Mouse (Mus musculus) midbrain, embryonic 14.5 days (tissue): ENCODE results near the gene Commd1. TPM values are rescaled to one million over a fixed set of nuclear protein-coding genes. Genes with fewer than 3 reads are reported as not detected.

Experiments used
- ATAC-seq: fragments of 200-750 bp; cut with Nextera tagmentation; 2 replicates; pipeline ENCODE4 v1.8.0; 2017; ENCODE audit warnings: moderate number of reproducible peaks, moderate library complexity; ENCODE audit not compliant: low FRiP score, low TSS enrichment
- DNase-seq: peaks from one replicate; pipeline ENCODE4 v3.0.0-alpha.2; 2015
- H3K27ac ChIP-seq: fragments of 300-500 bp; sonication (generic); replicated peaks from 2 replicates; pipeline ENCODE4 v1.5.1; 2014; ENCODE audit warnings: mild to moderate bottlenecking, low read depth, low read length, moderate library complexity
- H3K27me3 ChIP-seq: fragments of 300-500 bp; sonication (generic); 2 replicates; pipeline ENCODE4 v1.6.1; 2014; ENCODE audit warnings: low read length, control low read depth, mixed read lengths; ENCODE audit not compliant: control insufficient read depth, insufficient read depth
- H3K36me3 ChIP-seq: fragments of 300-500 bp; sonication (generic); 2 replicates; pipeline ENCODE4 v1.6.1; 2014; ENCODE audit warnings: low read length, control low read depth; ENCODE audit not compliant: control insufficient read depth, insufficient read depth
- H3K4me1 ChIP-seq: fragments of 300-500 bp; sonication (generic); 2 replicates; pipeline ENCODE4 v1.6.1; 2014; ENCODE audit warnings: mild to moderate bottlenecking, antibody characterized with exemption, low read length, control low read depth; ENCODE audit not compliant: control insufficient read depth, insufficient read depth
- H3K4me2 ChIP-seq: fragments of 300-500 bp; sonication (generic); 2 replicates; pipeline ENCODE4 v1.6.1; 2014; ENCODE audit warnings: mild to moderate bottlenecking, low read length, moderate library complexity
- H3K4me3 ChIP-seq: fragments of 300-500 bp; sonication (generic); replicated peaks from 2 replicates; pipeline ENCODE4 v1.5.1; 2014; ENCODE audit warnings: low read depth, low read length
- H3K9ac ChIP-seq: fragments of 300-500 bp; sonication (generic); replicated peaks from 2 replicates; pipeline ENCODE4 v1.6.1; 2014; ENCODE audit warnings: mild to moderate bottlenecking, low read length, moderate library complexity
- H3K9me3 ChIP-seq: fragments of 300-500 bp; sonication (generic); 2 replicates; pipeline ENCODE4 v1.6.1; 2016; ENCODE audit warnings: low read length, control low read depth, mixed read lengths; ENCODE audit not compliant: control insufficient read depth
- WGBS: fragments of 180-500 bp; shearing (Covaris S2); extraction: QIAGEN DNeasy Blood & Tissue Kit; methylation state at CpG from one replicate; pipeline ENCODE4 v1.1.7; 2014; 5-methylcytosine and 5-hydroxymethylcytosine counted together
- polyA plus RNA-seq: library from polyadenylated mRNA; unstranded; fragments of >200 nt; fragmentation: Nextera tagmentation; extraction: Ambion mirVana; gene quantifications from 2 replicates; pipeline ENCODE4 v1.2.1, GENCODE M21; 2014

Commd1 gene
- polyA plus RNA-seq, 1 experiment from 2014 or later, result 270 TPM

DNA sequence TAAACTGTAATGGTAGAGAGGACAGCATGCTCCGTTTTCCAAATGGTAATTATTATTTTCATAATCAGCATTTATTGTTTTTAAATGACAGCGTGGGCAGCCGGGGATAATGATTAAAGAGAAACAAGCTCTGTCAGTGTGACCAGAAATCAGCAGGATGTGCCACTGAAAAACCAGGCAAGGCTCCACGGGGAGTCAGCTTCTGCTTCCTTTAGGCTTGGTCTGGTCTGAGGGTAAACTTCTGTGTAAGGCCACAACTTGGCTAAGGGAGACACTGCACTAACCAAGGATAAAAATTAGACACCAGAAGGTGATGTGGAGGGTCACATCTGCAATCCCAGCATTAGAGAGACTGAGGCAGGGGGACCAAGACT is 109.9 kb downstream of the Commd1 start:
- Histone ChIP-seq H3K27ac (no peak overlapping the region), H3K36me3 (no peaks in the 10 kb centered on the region), H3K4me3 (no peak overlapping the region), H3K4me2 (no peak overlapping the region), H3K4me1 (peaks cover 23% of the 10 kb centered on the region), H3K9ac (no peak overlapping the region), H3K27me3 (no peaks in the 10 kb centered on the region), H3K9me3 (no peaks in the 10 kb centered on the region)
- ATAC-seq, result no peak
- WGBS, result 61% methylated on average over 4 of the region's 4 CpGs
- no peak for DNase-seq

DNA sequence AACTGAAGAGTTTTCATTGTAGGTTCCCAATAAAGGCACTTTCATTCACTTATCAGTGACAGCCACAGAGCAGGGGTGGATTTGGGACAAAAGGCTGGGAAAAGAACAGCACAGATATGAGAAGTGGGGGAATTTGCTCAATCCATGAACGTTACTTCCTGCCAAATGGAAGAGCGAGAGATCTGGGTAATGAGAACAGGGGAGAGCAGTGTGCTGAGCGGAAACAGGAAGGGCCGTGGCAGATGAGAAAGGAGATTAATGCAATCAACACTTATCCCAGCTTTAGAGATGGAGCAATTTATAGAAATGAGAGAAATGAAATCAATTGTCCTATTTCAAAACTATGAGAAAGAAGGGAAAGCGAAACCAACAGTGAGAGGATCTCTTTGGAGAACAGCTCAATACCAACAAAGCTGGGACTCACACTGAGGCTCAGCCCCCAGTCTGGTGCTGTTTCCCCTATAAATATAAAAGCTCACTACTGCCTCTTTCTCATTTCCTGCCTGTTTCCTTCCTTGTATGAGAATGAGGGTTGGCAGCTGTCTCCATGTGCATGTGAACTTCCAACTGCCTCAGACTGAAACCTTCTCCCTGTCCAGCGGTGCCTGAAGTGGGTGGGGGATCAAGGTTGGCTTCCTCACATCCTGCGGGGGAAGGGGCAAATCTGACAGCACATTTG is 110.4 kb downstream of the Commd1 start:
- no peak overlapping the region for H3K27ac ChIP-seq
- no peak overlapping the region for H3K4me3 ChIP-seq
- DNase-seq (no peak), ATAC-seq (no peak)
- H3K9me3 ChIP-seq, result no peaks in the 10 kb centered on the region
- H3K36me3 ChIP-seq, result no peaks in the 10 kb centered on the region
- WGBS, result 68% methylated on average over 7 of the region's 7 CpGs
- no peaks in the 10 kb centered on the region for H3K27me3 ChIP-seq
- H3K4me2 ChIP-seq, result no peak overlapping the region
- no peak overlapping the region for H3K9ac ChIP-seq
- H3K4me1 ChIP-seq, result peaks cover 23% of the 10 kb centered on the region

- 88% methylated on average over 8 of the region's 8 CpGs for WGBS
- Histone ChIP-seq H3K9ac (no peak overlapping the region), H3K36me3 (no peaks in the 10 kb centered on the region), H3K9me3 (no peaks in the 10 kb centered on the region), H3K27ac (no peak overlapping the region), H3K4me2 (no peak overlapping the region), H3K4me3 (no peak overlapping the region), H3K27me3 (0 out of 2 replicates have a peak, but pooled peaks cover under 1% of the 10 kb centered on the region), H3K4me1 (peaks cover 4% of the 10 kb centered on the region; the same call in 1 of the 2 replicates)
- no peak for DNase-seq
- ATAC-seq, result no peak
Observed at GRCm38 (mm10) chr11:22868582-22868981, 113.6 kb downstream of the Commd1 start.

GRCm38 (mm10) chr11:22867691-22868090 is 114.5 kb downstream of the Commd1 start:
- H3K36me3 ChIP-seq, result no peaks in the 10 kb centered on the region
- H3K27ac ChIP-seq, result no peak overlapping the region
- WGBS, result 84% methylated on average over 5 of the region's 5 CpGs
- DNase-seq (no peak), ATAC-seq (no peak)
- H3K4me1 ChIP-seq, result peaks cover 4% of the 10 kb centered on the region; the same call in 1 of the 2 replicates
- H3K27me3 ChIP-seq, result 0 out of 2 replicates have a peak, but pooled peaks cover 8% of the 10 kb centered on the region
- no peak overlapping the region for H3K9ac ChIP-seq
- no peak overlapping the region for H3K4me3 ChIP-seq
- no peaks in the 10 kb centered on the region for H3K9me3 ChIP-seq
- H3K4me2 ChIP-seq, result no peak overlapping the region

DNA sequence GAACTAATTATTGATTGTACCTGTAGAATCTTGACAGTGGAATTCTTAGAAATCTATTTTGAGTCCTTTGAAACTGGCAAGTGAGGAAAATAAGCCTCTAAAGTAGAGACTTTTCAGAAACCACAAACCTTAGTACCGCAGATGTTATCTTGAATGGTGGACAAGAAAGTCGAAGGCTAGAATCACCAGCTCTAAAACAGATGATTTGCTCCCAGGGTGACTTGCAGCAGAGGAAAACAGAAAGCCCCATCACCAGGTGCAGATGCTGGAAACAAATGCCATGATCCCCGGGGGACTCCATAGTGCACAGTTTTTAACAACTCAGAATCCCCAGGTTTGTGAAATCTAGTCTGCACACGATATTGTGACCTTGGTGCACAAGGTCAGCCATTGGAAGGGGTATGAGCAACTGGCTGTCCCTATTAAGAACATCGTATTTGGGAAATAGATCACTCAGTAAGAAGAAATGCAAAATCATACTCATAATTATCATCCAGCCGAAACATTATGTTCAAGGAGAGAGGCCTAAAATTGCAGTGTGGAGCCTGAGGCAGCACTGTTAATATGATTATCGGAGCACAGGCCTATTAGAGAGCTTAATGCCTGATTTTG is 116.4 kb downstream of the Commd1 start:
- Histone ChIP-seq H3K4me1 (no peaks in the 10 kb centered on the region), H3K36me3 (no peaks in the 10 kb centered on the region), H3K4me3 (no peak overlapping the region), H3K27me3 (peaks cover 26% of the 10 kb centered on the region), H3K9me3 (no peaks in the 10 kb centered on the region), H3K27ac (no peak overlapping the region), H3K4me2 (no peak overlapping the region), H3K9ac (no peak overlapping the region)
- 87% methylated on average over 7 of the region's 7 CpGs for WGBS
- no peak for ATAC-seq
- no peak for DNase-seq

DNA sequence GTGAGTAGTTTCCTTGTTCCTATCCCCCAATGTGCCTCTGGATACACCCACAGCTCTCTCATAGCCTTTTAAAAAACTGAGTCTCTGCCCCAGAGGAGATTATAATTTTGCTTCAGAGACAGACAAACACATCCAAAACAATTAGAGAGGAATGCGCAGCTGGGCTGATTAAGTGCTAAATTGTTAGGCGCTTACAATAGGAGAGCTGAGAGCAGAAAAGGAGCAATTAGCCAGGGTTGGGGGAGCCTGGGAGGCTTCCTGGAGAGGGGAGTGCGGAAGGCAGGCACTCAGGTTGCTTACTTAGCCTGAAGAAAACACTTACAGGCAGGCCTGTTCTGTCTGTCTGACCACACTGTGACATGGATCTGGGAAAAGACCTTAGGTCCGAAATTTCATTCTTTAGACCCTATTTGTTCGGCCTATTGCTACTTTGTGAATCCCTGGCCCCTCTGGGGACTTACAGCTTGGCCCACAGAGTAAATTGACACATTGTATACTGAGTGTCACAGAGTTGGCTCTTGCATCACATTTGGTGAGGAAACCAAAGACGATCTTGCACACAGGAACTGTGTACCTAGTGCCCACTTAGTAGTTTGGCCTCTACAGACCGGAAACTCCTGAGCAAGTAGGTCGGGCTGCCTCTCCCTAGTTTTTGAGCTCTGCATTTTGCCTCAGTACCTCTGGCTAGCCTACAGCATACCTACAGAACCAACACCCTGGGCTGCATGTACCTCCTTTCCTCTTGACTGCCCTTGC is 117.7 kb downstream of the Commd1 start:
- H3K4me3 ChIP-seq, result no peak overlapping the region
- no peak overlapping the region for H3K4me2 ChIP-seq
- no peak overlapping the region for H3K27ac ChIP-seq
- H3K9me3 ChIP-seq, result no peaks in the 10 kb centered on the region
- peaks cover 8% of the 10 kb centered on the region for H3K4me1 ChIP-seq
- peaks cover 38% of the 10 kb centered on the region for H3K27me3 ChIP-seq
- no peak overlapping the region for H3K9ac ChIP-seq
- WGBS, result 49% methylated on average over 8 of the region's 8 CpGs
- DNase-seq (no peak), ATAC-seq (no peak)
- H3K36me3 ChIP-seq, result no peaks in the 10 kb centered on the region

DNA sequence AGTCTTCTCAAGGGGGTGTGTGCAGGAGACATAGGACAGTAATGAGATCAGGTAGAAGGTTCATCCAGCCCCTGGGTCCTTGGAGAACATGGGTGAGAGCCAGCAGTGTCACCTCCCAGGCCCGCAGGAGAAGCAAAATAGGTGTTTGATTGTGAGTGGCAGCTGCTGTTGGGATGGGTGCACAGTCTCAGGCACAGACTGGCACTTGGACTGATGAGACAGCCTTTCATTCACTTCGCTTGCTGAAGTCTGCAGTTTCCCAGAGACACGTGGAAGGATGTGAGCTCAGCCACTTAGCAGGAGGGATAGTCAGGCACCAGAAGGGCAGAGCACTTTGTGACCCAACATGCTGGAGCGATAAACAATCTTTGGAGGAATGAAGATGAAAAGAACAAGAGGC is 118.6 kb downstream of the Commd1 start:
- H3K4me3 ChIP-seq, result no peak overlapping the region
- H3K4me2 ChIP-seq, result no peak overlapping the region
- no peaks in the 10 kb centered on the region for H3K36me3 ChIP-seq
- H3K4me1 ChIP-seq, result peaks cover 14% of the 10 kb centered on the region
- H3K27ac ChIP-seq, result no peak overlapping the region
- whole genome bisulfite sequencing, result 55% methylated on average over 4 of the region's 4 CpGs
- H3K9me3 ChIP-seq, result no peaks in the 10 kb centered on the region
- ATAC-seq (no peak), DNase-seq (no peak)
- H3K9ac ChIP-seq, result no peak overlapping the region
- peaks cover 47% of the 10 kb centered on the region for H3K27me3 ChIP-seq

DNA sequence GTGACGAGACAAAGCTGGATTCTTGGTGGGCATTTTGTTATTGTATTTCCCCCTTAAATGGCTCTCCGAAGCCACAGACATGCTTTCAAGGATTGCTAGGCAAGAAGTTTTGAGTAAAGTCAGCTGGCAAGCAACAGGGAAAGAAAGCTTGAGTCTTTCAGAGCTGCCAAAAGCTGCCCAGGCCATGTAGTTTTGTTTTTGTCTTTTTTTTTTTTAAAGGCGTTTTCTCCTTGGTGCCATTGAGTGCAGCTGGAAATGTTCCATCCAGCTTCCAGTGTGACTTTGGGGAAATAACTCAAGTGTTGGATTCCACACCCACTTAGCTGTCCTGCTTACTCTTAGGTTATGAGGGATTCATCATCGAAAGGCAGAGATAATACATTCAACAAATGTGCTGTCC is 120.9 kb downstream of the Commd1 start:
- DNase-seq, result no peak
- no peaks in the 10 kb centered on the region for H3K9me3 ChIP-seq
- H3K27ac ChIP-seq, result no peak overlapping the region
- H3K36me3 ChIP-seq, result no peaks in the 10 kb centered on the region
- H3K4me3 ChIP-seq, result no peak overlapping the region
- WGBS, result 65% methylated on average over 4 of the region's 4 CpGs
- H3K27me3 ChIP-seq, result peaks cover 70% of the 10 kb centered on the region
- H3K9ac ChIP-seq, result no peak overlapping the region
- no peak overlapping the region for H3K4me2 ChIP-seq
- no peak for ATAC-seq
- H3K4me1 ChIP-seq, result peaks cover 15% of the 10 kb centered on the region
